11 mouse cellular contexts compared by ENCODE assay signal in genomic region chr9:64347377-64347776, GRCm38 (mm10). TPM values are rescaled to one million over a fixed set of nuclear protein-coding genes. Genes with fewer than 3 reads are reported as not detected.
A peak's percentile ranks its signal among the peaks of the same experiment; 100 is the strongest.
DNase-seq lines count a peak whose midpoint lies in the region; ATAC-seq and TF ChIP-seq lines count a peak whose summit lies in the region.
"Had no signal": no experiment of that assay in that cellular context is flagged by ENCODE, and none has a peak within 500 bp of the region (broad histone marks: within the 10 kb centered on the region; RNA-seq: fewer than 3 reads in every experiment).

No protein-coding gene starts in this region.

- TF ChIP-seq POLR2A in limb, embryonic 14.5 days (IDR thresholded peaks at IDR 0.05; ENCODE audit: borderline replicate concordance, extremely low read depth, insufficient read depth, insufficient read length), result no peak

- no peak for ATAC-seq in limb, embryonic 14.5 days (ENCODE audit: low FRiP score, low read depth)
- no peak for ATAC-seq in Patski
- ATAC-seq in heart, embryonic 12.5 days (ENCODE audit: insufficient number of reproducible peaks, low FRiP score), result no peak

- intact Hi-C loops in left cerebral cortex, postnatal 4 days (cut with DNase I), result loop anchor here (5.0 to 10.0 kb wide), 2 partner anchors 297 to 345 kb away; no protein-coding TSS in a partner anchor

- no peak overlapping the region for H3K27ac ChIP-seq in limb, embryonic 14.5 days (replicated peaks; ENCODE audit: low read depth, low read length)
- H3K27ac ChIP-seq in limb, embryonic 10.5 days, result no peak overlapping the region
- H3K27ac ChIP-seq in heart, embryonic 12.5 days (ENCODE audit: poor library complexity, severe bottlenecking), result no peak overlapping the region
- H3K27ac ChIP-seq: liver, embryonic 15.5 days had no signal

- POLR2A ChIA-PET in Patski (lab: Charles Lee), result interaction anchor here (0.7 kb wide), 2 partner anchors 298 to 420 kb away, joined by 3 to 4 read pairs; no protein-coding TSS in a partner anchor

- peak; percentile 75 for DNase-seq in limb, embryonic 14.5 days (ENCODE audit: low spot score)
- DNase-seq in limb, embryonic 10.5 days (ENCODE audit: low spot score), result no peak
- DNase-seq in ES-CJ7 (ENCODE audit: low read depth, low spot score) (peak; percentile 28), Patski (ENCODE audit: low read depth, low spot score) (no peak)
- DNase-seq in hindlimb bud, embryonic 11.5 days (ENCODE audit: extremely low spot score, low read depth, low spot score), result peak; percentile 28
- no peak for DNase-seq in left cerebral cortex, postnatal 4 days
- no peak for DNase-seq in cerebellum, adult 8-10 months
- DNase-seq: cerebellum, postnatal 36 days; heart, postnatal 4 days had no signal

- H3K9me3 ChIP-seq in limb, embryonic 14.5 days (ENCODE audit: control insufficient read depth, low read length), result no peaks in the 10 kb centered on the region
- H3K9me3 ChIP-seq in limb, embryonic 10.5 days (replicated peaks), result no peaks in the 10 kb centered on the region
- H3K9me3 ChIP-seq in heart, embryonic 12.5 days (replicated peaks), result no peaks in the 10 kb centered on the region
- H3K9me3 ChIP-seq: liver, embryonic 15.5 days had no signal

- in situ Hi-C loops in Patski (cut with MboI; ENCODE audit: low pct_unique_long_range_greater_than_20kb), result loop anchor here (5.0 to 25.0 kb wide), 4 partner anchors 45 to 590 kb away; no protein-coding TSS in a partner anchor

- CTCF ChIA-PET in Patski (lab: Charles Lee), result interaction anchor here (0.6 to 1.5 kb wide), 7 partner anchors 9 to 427 kb away, joined by 3 to 6 read pairs (median 3); no protein-coding TSS in a partner anchor

- 0% methylated on average over 1 of the region's 1 CpGs for WGBS in limb, embryonic 14.5 days
- WGBS in limb, embryonic 10.5 days, result 0% methylated on average over 1 of the region's 1 CpGs
- WGBS in heart, embryonic 12.5 days, result 0% methylated on average over 1 of the region's 1 CpGs

- H3K4me1 ChIP-seq in limb, embryonic 14.5 days (ENCODE audit: control insufficient read depth, insufficient read depth, low read length), result 0 out of 2 replicates have a peak, but pooled peaks cover under 1% of the 10 kb centered on the region
- peaks cover 12% of the 10 kb centered on the region for H3K4me1 ChIP-seq in limb, embryonic 10.5 days
- no peaks in the 10 kb centered on the region for H3K4me1 ChIP-seq in heart, embryonic 12.5 days (replicated peaks)
- H3K4me1 ChIP-seq: liver, embryonic 15.5 days had no signal

- H3K4me2 ChIP-seq in limb, embryonic 14.5 days (replicated peaks; ENCODE audit: low read depth, low read length, severe bottlenecking), result no peak overlapping the region
- no peak overlapping the region for H3K4me2 ChIP-seq in heart, embryonic 12.5 days
- H3K4me2 ChIP-seq: liver, embryonic 15.5 days had no signal

- no peak overlapping the region for H3K9ac ChIP-seq in limb, embryonic 14.5 days (ENCODE audit: low read depth, low read length, severe bottlenecking)
- H3K9ac ChIP-seq in heart, embryonic 12.5 days, result no peak overlapping the region
- H3K9ac ChIP-seq: liver, embryonic 15.5 days had no signal

- H3K4me3 ChIP-seq in limb, embryonic 14.5 days (replicated peaks; ENCODE audit: low read length), result no peak overlapping the region
- H3K4me3 ChIP-seq in limb, embryonic 10.5 days, result no peak overlapping the region
- H3K4me3 ChIP-seq in heart, embryonic 12.5 days, result no peak overlapping the region
- H3K4me3 ChIP-seq: liver, embryonic 15.5 days had no signal

- H3K27me3 ChIP-seq in limb, embryonic 14.5 days (ENCODE audit: control insufficient read depth, insufficient read depth, low read length), result no peaks in the 10 kb centered on the region
- H3K27me3 ChIP-seq in limb, embryonic 10.5 days (ENCODE audit: low read depth, poor library complexity, severe bottlenecking), result 0 out of 2 replicates have a peak, but pooled peaks cover 2% of the 10 kb centered on the region
- H3K27me3 ChIP-seq in Patski, result no peaks in the 10 kb centered on the region
- no peaks in the 10 kb centered on the region for H3K27me3 ChIP-seq in heart, embryonic 12.5 days (replicated peaks)
- H3K27me3 ChIP-seq: liver, embryonic 15.5 days had no signal

- peak; percentile 47 for TF ChIP-seq CTCF in Patski (IDR thresholded peaks at IDR 0.05)

- H3K36me3 ChIP-seq in limb, embryonic 14.5 days (ENCODE audit: control insufficient read depth, insufficient read depth, low read length), result no peaks in the 10 kb centered on the region
- H3K36me3 ChIP-seq in limb, embryonic 10.5 days, result no peaks in the 10 kb centered on the region
- no peaks in the 10 kb centered on the region for H3K36me3 ChIP-seq in heart, embryonic 12.5 days
- H3K36me3 ChIP-seq: liver, embryonic 15.5 days had no signal

RNA-seq across cellular contexts. Expression of gene Dis3l, which starts 6.3 kb away (rescaled TPM):
- 15.8 and 19.1 TPM in 2 replicates for polyA plus RNA-seq in limb, embryonic 14.5 days (2012; rRNA removed)
- polyA plus RNA-seq in limb, embryonic 14.5 days (2014; fragmentation: Nextera tagmentation; extraction: Ambion mirVana), result 19.9 and 20.9 TPM in 2 replicates
- polyA plus RNA-seq in limb, embryonic 10.5 days (2016; fragmentation: Nextera tagmentation; extraction: Ambion mirVana), result 18.7 and 23.6 TPM in 2 replicates
- 21.8 TPM for polyA plus RNA-seq in Patski (2021)
- total RNA-seq in left cerebral cortex, postnatal 4 days (2021), result 10 to 100 TPM; 29.0 to 29.5 TPM
- 21.2 and 24.3 TPM in 2 replicates for polyA plus RNA-seq in heart, embryonic 12.5 days (2016; fragmentation: Nextera tagmentation; extraction: Ambion mirVana)

RNA-seq across cellular contexts. Expression of gene Megf11, which starts 38.0 kb away (rescaled TPM):
- polyA plus RNA-seq in limb, embryonic 14.5 days (2012; rRNA removed), result 0.80 and 0.91 TPM in 2 replicates
- polyA plus RNA-seq in limb, embryonic 14.5 days (2014; fragmentation: Nextera tagmentation; extraction: Ambion mirVana), result 1.0 and 1.1 TPM in 2 replicates
- polyA plus RNA-seq in limb, embryonic 10.5 days (2016; fragmentation: Nextera tagmentation; extraction: Ambion mirVana), result 1.1 and 1.7 TPM in 2 replicates
- polyA plus RNA-seq in Patski (2021), result 1.3 TPM
- 1 to 10 TPM; 3.3 to 5.2 TPM for total RNA-seq in left cerebral cortex, postnatal 4 days (2021)
- polyA plus RNA-seq in heart, embryonic 12.5 days (2016; fragmentation: Nextera tagmentation; extraction: Ambion mirVana), result 0.37 and 0.65 TPM in 2 replicates

Comparison
In these comparisons a context has a peak if more than half of its experiments do, and no peak if none do; other contexts are left out.
1. DNase-seq: peak in limb, embryonic 14.5 days (single experiment), ES-CJ7 (single experiment) and hindlimb bud, embryonic 11.5 days (single experiment); none in limb, embryonic 10.5 days (single experiment), Patski (single experiment), left cerebral cortex, postnatal 4 days (single experiment) and cerebellum, adult 8-10 months (single experiment).